Mouse (Mus musculus) embryo, embryonic 11.5 days (tissue): ENCODE measurements at regions not wholly inside any gene's neighbourhood (a gene's known extent, or its start where the extent isn't known, plus 50 kb on each side); places are given as distances from the start of the nearest gene placed in this dataset.

Source experiments
- DNase-seq: peaks from one replicate; pipeline ENCODE4 v3.0.0-alpha.2; 2012; ENCODE audit warnings: low read depth, low spot score

- no peak for DNase-seq
Observed at GRCm38 (mm10) chr10:66342823-66343350, 753.0 kb upstream of the Jmjd1c start.

GRCm38 (mm10) chr10:66348398-66348797 lies 747.5 kb upstream of the Jmjd1c start:
- no peak for DNase-seq

GRCm38 (mm10) chr10:66351036-66351435 lies 744.9 kb upstream of the Jmjd1c start:
- DNase-seq, result no peak

GRCm38 (mm10) chr10:66354072-66354471 lies 741.9 kb upstream of the Jmjd1c start:
- no peak for DNase-seq

- DNase-seq, result no peak
Observed at GRCm38 (mm10) chr10:66354986-66355385, 740.9 kb upstream of the Jmjd1c start.

GRCm38 (mm10) chr10:66357736-66358135 lies 738.2 kb upstream of the Jmjd1c start:
- no peak for DNase-seq

- DNase-seq, result no peak
Observed at GRCm38 (mm10) chr10:66370096-66370495, 725.8 kb upstream of the Jmjd1c start.

- DNase-seq, result no peak
Observed at GRCm38 (mm10) chr10:66371756-66372155, 724.2 kb upstream of the Jmjd1c start.
